Comparison of ENCODE assay signal across 18 mouse cellular contexts in the genomic region with DNA sequence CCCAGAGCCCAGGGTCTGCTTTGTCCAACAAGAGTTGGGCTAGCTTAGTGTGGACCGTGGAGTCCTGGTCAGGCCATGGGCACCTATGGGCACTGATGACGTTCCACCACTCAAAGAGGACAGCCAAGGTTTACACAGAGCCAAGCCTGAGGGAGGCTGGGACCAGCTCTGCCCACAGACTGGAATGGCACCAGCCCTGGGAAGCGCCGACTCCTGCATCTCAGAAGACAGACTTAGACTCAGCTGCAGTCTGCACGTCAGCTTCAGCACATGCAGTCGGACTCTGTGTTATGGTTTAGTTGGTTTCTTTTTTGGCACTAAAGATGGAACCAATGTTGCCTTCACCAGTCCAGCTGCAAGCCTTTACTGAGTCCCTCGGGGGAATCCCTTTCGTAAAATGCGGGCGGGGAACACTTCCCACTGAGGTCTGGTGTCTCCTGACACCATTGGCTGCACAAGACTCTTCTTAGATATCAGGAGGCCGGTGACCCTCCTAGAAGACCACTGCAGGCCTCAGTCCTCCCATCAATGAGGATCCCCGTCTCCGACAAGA. TPM values are rescaled to one million over a fixed set of nuclear protein-coding genes. Genes with fewer than 3 reads are reported as not detected.
DNase-seq lines count a peak whose midpoint lies in the region; ATAC-seq and TF ChIP-seq lines count a peak whose summit lies in the region.
"Had no signal": no experiment of that assay in that cellular context is flagged by ENCODE, and none has a peak within 500 bp of the region (broad histone marks: within the 10 kb centered on the region; RNA-seq: fewer than 3 reads in every experiment).

No protein-coding gene starts in this region.

- H3K4me2 ChIP-seq in heart, embryonic 11.5 days, result no peak overlapping the region
- no peak overlapping the region for H3K4me2 ChIP-seq in midbrain, embryonic 11.5 days
- no peak overlapping the region for H3K4me2 ChIP-seq in CH12.LX (ENCODE audit: insufficient read depth, low read depth, poor library complexity, severe bottlenecking)
- H3K4me2 ChIP-seq: limb, embryonic 12.5 days; liver, embryonic 15.5 days; midbrain, embryonic 12.5 days had no signal

- no peaks in the 10 kb centered on the region for H3K9me3 ChIP-seq in heart, embryonic 11.5 days (replicated peaks; ENCODE audit: control insufficient read depth, low read length)
- no peaks in the 10 kb centered on the region for H3K9me3 ChIP-seq in midbrain, embryonic 10.5 days (replicated peaks)
- H3K9me3 ChIP-seq in midbrain, embryonic 11.5 days (ENCODE audit: control insufficient read depth, low read length), result no peaks in the 10 kb centered on the region
- no peaks in the 10 kb centered on the region for H3K9me3 ChIP-seq in CH12.LX (replicated peaks; ENCODE audit: low read length)
- H3K9me3 ChIP-seq: embryonic facial prominence, embryonic 10.5 days; limb, embryonic 12.5 days; liver, embryonic 15.5 days; midbrain, embryonic 12.5 days had no signal

- H3K79me2 ChIP-seq in CH12.LX (replicated peaks; ENCODE audit: control insufficient read depth, extremely low read depth, insufficient read depth, poor library complexity, severe bottlenecking), result no peaks in the 10 kb centered on the region

- H3K4me1 ChIP-seq in heart, embryonic 11.5 days (ENCODE audit: control insufficient read depth, insufficient read depth, low read length), result peaks cover 7% of the 10 kb centered on the region; the same call in 1 of the 2 replicates
- H3K4me1 ChIP-seq in midbrain, embryonic 10.5 days, result peaks cover 24% of the 10 kb centered on the region
- peaks cover 3% of the 10 kb centered on the region; the same call in 1 of the 2 replicates for H3K4me1 ChIP-seq in midbrain, embryonic 11.5 days (ENCODE audit: control insufficient read depth, insufficient read depth, low read length)
- peaks cover 8 to 43% of the 10 kb centered on the region in 2 experiments for H3K4me1 ChIP-seq in CH12.LX (ENCODE audit: control insufficient read depth in 1 of 2, insufficient read depth in 2 of 2)

- TF ChIP-seq POLR2A in CH12.LX (IDR thresholded peaks at IDR 0.05; ENCODE audit: low read depth, low read length), result no peak

- DNase-seq in adrenal gland, postnatal 14 days, result peak; percentile 18
- DNase-seq in adrenal gland, postnatal 10 days, result no peak
- peak; percentile 53 to 67 for DNase-seq in heart, adult 9 months (ENCODE audit: low spot score in 2 of 2)
- DNase-seq in midbrain, embryonic 10.5 days (ENCODE audit: low spot score), result no peak
- DNase-seq in midbrain, embryonic 11.5 days (ENCODE audit: low spot score, missing footprints), result no peak
- DNase-seq in CH12.LX (ENCODE audit: extremely low read depth), result no peak
- DNase-seq in testis, postnatal 14 days (ENCODE audit: low spot score), result no peak
- DNase-seq: cerebellum, postnatal 25 days; layer of hippocampus, postnatal 36 days had no signal

- no peak overlapping the region for H3K9ac ChIP-seq in heart, embryonic 11.5 days (ENCODE audit: low read depth, low read length)
- H3K9ac ChIP-seq in midbrain, embryonic 11.5 days (ENCODE audit: low read length), result no peak overlapping the region
- no peak overlapping the region for H3K9ac ChIP-seq in CH12.LX (ENCODE audit: insufficient read depth, low read depth)
- H3K9ac ChIP-seq: limb, embryonic 12.5 days; liver, embryonic 15.5 days; midbrain, embryonic 12.5 days had no signal

- no peak for TF ChIP-seq CTCF in CH12.LX (conservative IDR thresholded peaks at IDR 0.05 in 1 of 2, IDR thresholded peaks at IDR 0.05 in 1 of 2; ENCODE audit: low read depth in 2 of 2, low read length in 2 of 2)

- no peak for TF ChIP-seq RAD21 in CH12.LX (IDR thresholded peaks at IDR 0.05; ENCODE audit: low read depth, low read length)

- no peak overlapping the region for H3K4me3 ChIP-seq in heart, embryonic 11.5 days (ENCODE audit: low read depth, low read length)
- 0 out of 2 replicates have a peak overlapping the region, but pooled peaks have one; percentile 2 for H3K4me3 ChIP-seq in midbrain, embryonic 10.5 days
- no peak overlapping the region for H3K4me3 ChIP-seq in midbrain, embryonic 11.5 days (ENCODE audit: low read depth, low read length)
- no peak overlapping the region for H3K4me3 ChIP-seq in CH12.LX (replicated peaks in 1 of 3; ENCODE audit: low read depth in 2 of 3, low read length in 2 of 3, poor library complexity in 1 of 3)
- H3K4me3 ChIP-seq: embryonic facial prominence, embryonic 10.5 days; erythroblast, embryonic 14.5 days; heart, adult 2 months; limb, embryonic 12.5 days; liver, embryonic 15.5 days; midbrain, embryonic 12.5 days had no signal

- dilution Hi-C loops in CH12.LX (cut with MboI; ENCODE audit: extremely low pct_ligation_motif_present, extremely low pct_unique_long_range_greater_than_20kb, low sequenced_read_pairs), result no loop called here

- no peak overlapping the region for H3K27ac ChIP-seq in heart, embryonic 11.5 days (ENCODE audit: low read depth, low read length)
- H3K27ac ChIP-seq in midbrain, embryonic 10.5 days (replicated peaks), result no peak overlapping the region
- H3K27ac ChIP-seq in midbrain, embryonic 11.5 days (ENCODE audit: low read depth, low read length), result no peak overlapping the region
- H3K27ac ChIP-seq in CH12.LX (ENCODE audit: insufficient read depth, low read depth), result no peak overlapping the region
- H3K27ac ChIP-seq: embryonic facial prominence, embryonic 10.5 days; limb, embryonic 12.5 days; liver, embryonic 15.5 days; midbrain, embryonic 12.5 days had no signal

- no peaks in the 10 kb centered on the region for H3K36me3 ChIP-seq in heart, embryonic 11.5 days (ENCODE audit: control insufficient read depth, insufficient read depth, low read length)
- H3K36me3 ChIP-seq in midbrain, embryonic 10.5 days, result no peaks in the 10 kb centered on the region
- no peaks in the 10 kb centered on the region for H3K36me3 ChIP-seq in midbrain, embryonic 11.5 days (ENCODE audit: control insufficient read depth, insufficient read depth, low read length)
- H3K36me3 ChIP-seq in CH12.LX (replicated peaks in 1 of 2; ENCODE audit: control insufficient read depth in 1 of 2, insufficient read depth in 1 of 2, low read length in 1 of 2), result peaks cover 4 to 46% of the 10 kb centered on the region in 2 experiments
- H3K36me3 ChIP-seq: embryonic facial prominence, embryonic 10.5 days; limb, embryonic 12.5 days; liver, embryonic 15.5 days; midbrain, embryonic 12.5 days had no signal

- no peak for TF ChIP-seq EP300 in CH12.LX (IDR thresholded peaks at IDR 0.05; ENCODE audit: low read length)

- WGBS in heart, embryonic 11.5 days (ENCODE audit: insufficient replicate concordance), result 82% methylated on average over 13 of the region's 13 CpGs
- WGBS in midbrain, embryonic 10.5 days, result 88% methylated on average over 13 of the region's 13 CpGs
- WGBS in midbrain, embryonic 11.5 days, result 84% methylated on average over 13 of the region's 13 CpGs

- no peak for ATAC-seq in heart, embryonic 11.5 days (replicated peaks; ENCODE audit: insufficient number of reproducible peaks, low FRiP score, low TSS enrichment)
- no peak for ATAC-seq in midbrain, embryonic 11.5 days (ENCODE audit: low FRiP score)

- H3K27me3 ChIP-seq in heart, embryonic 11.5 days (ENCODE audit: control insufficient read depth, insufficient read depth, low read length), result peaks cover 53% of the 10 kb centered on the region
- H3K27me3 ChIP-seq in midbrain, embryonic 10.5 days (ENCODE audit: low read depth, poor library complexity, severe bottlenecking), result peaks cover 50% of the 10 kb centered on the region
- H3K27me3 ChIP-seq in midbrain, embryonic 11.5 days (ENCODE audit: control insufficient read depth, insufficient read depth, low read length), result peaks cover 6% of the 10 kb centered on the region; the same call in 1 of the 2 replicates
- no peaks in the 10 kb centered on the region for H3K27me3 ChIP-seq in CH12.LX (replicated peaks)

- in situ Hi-C loops in CH12.LX (cut with MboI; ENCODE audit: low pct_ligation_motif_present, low pct_unique_long_range_greater_than_20kb, low sequenced_read_pairs), result loop anchor here (5.0 kb wide), 1 partner anchor 33 kb away; a partner anchor contains a TSS

RNA-seq across cellular contexts. Expression of a gene that starts 4.3 kb away (rescaled TPM):
- total RNA-seq in adrenal gland, postnatal 14 days (2021), result 56.2 and 75.1 TPM in 2 replicates
- 10 to 100 TPM; 53.3 to 53.9 TPM for total RNA-seq in adrenal gland, postnatal 10 days (2021)
- 16.2 and 21.3 TPM in 2 replicates for polyA plus RNA-seq in heart, embryonic 11.5 days (2014; fragmentation: Nextera tagmentation; extraction: Ambion mirVana)
- 17.2 and 40.7 TPM in 2 replicates for polyA plus RNA-seq in midbrain, embryonic 10.5 days (2016; fragmentation: Nextera tagmentation; extraction: Ambion mirVana)
- polyA plus RNA-seq in midbrain, embryonic 11.5 days (2014; fragmentation: Nextera tagmentation; extraction: Ambion mirVana), result 56.6 and 66.1 TPM in 2 replicates
- total RNA-seq in CH12.LX (2012; rRNA removed) (1.8 and 1.9 TPM in 2 replicates), CH12.LX (2014; rRNA removed) (0.32 and 0.87 TPM in 2 replicates)
- 0.65 and 0.99 TPM in 2 replicates for polyA plus RNA-seq in CH12.LX (2012; ENCODE audit: insufficient read length, low read depth)

RNA-seq across cellular contexts. Expression of a gene that starts 10.5 kb away (rescaled TPM):
- 113 and 123 TPM in 2 replicates for total RNA-seq in adrenal gland, postnatal 14 days (2021)
- 100 to 1,000 TPM in 1 of 2 experiments, 10 to 100 TPM in 1; 92.9 to 106 TPM for total RNA-seq in adrenal gland, postnatal 10 days (2021)
- 42.5 and 42.6 TPM in 2 replicates for polyA plus RNA-seq in heart, embryonic 11.5 days (2014; fragmentation: Nextera tagmentation; extraction: Ambion mirVana)
- 31.7 and 34.6 TPM in 2 replicates for polyA plus RNA-seq in midbrain, embryonic 10.5 days (2016; fragmentation: Nextera tagmentation; extraction: Ambion mirVana)
- 28.3 and 29.6 TPM in 2 replicates for polyA plus RNA-seq in midbrain, embryonic 11.5 days (2014; fragmentation: Nextera tagmentation; extraction: Ambion mirVana)
- total RNA-seq in CH12.LX (2012; rRNA removed), result 25.3 and 28.5 TPM in 2 replicates
- total RNA-seq in CH12.LX (2014; rRNA removed), result 22.8 and 27.1 TPM in 2 replicates
- polyA plus RNA-seq in CH12.LX (2012; ENCODE audit: insufficient read length, low read depth), result 31.9 and 36.1 TPM in 2 replicates

RNA-seq across cellular contexts. Expression of a gene that starts 26.3 kb away (rescaled TPM):
- 35.4 and 44.0 TPM in 2 replicates for total RNA-seq in adrenal gland, postnatal 14 days (2021)
- 10 to 100 TPM; 37.7 to 46.4 TPM for total RNA-seq in adrenal gland, postnatal 10 days (2021)
- 21.5 and 23.1 TPM in 2 replicates for polyA plus RNA-seq in heart, embryonic 11.5 days (2014; fragmentation: Nextera tagmentation; extraction: Ambion mirVana)
- polyA plus RNA-seq in midbrain, embryonic 10.5 days (2016; fragmentation: Nextera tagmentation; extraction: Ambion mirVana), result 66.2 and 66.6 TPM in 2 replicates
- polyA plus RNA-seq in midbrain, embryonic 11.5 days (2014; fragmentation: Nextera tagmentation; extraction: Ambion mirVana), result 25.4 and 30.2 TPM in 2 replicates
- total RNA-seq in CH12.LX (2012; rRNA removed) (37.4 and 45.9 TPM in 2 replicates), CH12.LX (2014; rRNA removed) (12.4 and 13.8 TPM in 2 replicates)
- polyA plus RNA-seq in CH12.LX (2012; ENCODE audit: insufficient read length, low read depth), result 16.3 and 25.8 TPM in 2 replicates

RNA-seq across cellular contexts. Expression of a gene that starts 26.7 kb away (rescaled TPM):
- 1.9 TPM in 2 replicates for total RNA-seq in adrenal gland, postnatal 14 days (2021)
- 1 to 10 TPM; 2.4 to 2.8 TPM for total RNA-seq in adrenal gland, postnatal 10 days (2021)
- not detected in 2 replicates for polyA plus RNA-seq in heart, embryonic 11.5 days (2014; fragmentation: Nextera tagmentation; extraction: Ambion mirVana)
- polyA plus RNA-seq in midbrain, embryonic 10.5 days (2016; fragmentation: Nextera tagmentation; extraction: Ambion mirVana), result 0.72 and 0.78 TPM in 2 replicates
- 0.16 TPM in 1 of 2 replicates, not detected in the other for polyA plus RNA-seq in midbrain, embryonic 11.5 days (2014; fragmentation: Nextera tagmentation; extraction: Ambion mirVana)
- total RNA-seq in CH12.LX (2012; rRNA removed), result 3.8 and 4.7 TPM in 2 replicates
- total RNA-seq in CH12.LX (2014; rRNA removed), result 2.3 and 3.1 TPM in 2 replicates
- 6.5 TPM in 2 replicates for polyA plus RNA-seq in CH12.LX (2012; ENCODE audit: insufficient read length, low read depth)
- polyA plus RNA-seq: erythroblast, embryonic 14.5 days had no signal

RNA-seq across cellular contexts. Expression of a gene that starts 31.9 kb away (rescaled TPM):
- 0.70 TPM in 1 of 2 replicates, not detected in the other for total RNA-seq in adrenal gland, postnatal 14 days (2021)
- not detected for total RNA-seq in adrenal gland, postnatal 10 days (2021)
- not detected in 2 replicates for polyA plus RNA-seq in heart, embryonic 11.5 days (2014; fragmentation: Nextera tagmentation; extraction: Ambion mirVana)
- polyA plus RNA-seq in midbrain, embryonic 10.5 days (2016; fragmentation: Nextera tagmentation; extraction: Ambion mirVana), result not detected in 2 replicates
- polyA plus RNA-seq in midbrain, embryonic 11.5 days (2014; fragmentation: Nextera tagmentation; extraction: Ambion mirVana), result not detected in 2 replicates
- total RNA-seq in CH12.LX (2012; rRNA removed) (0.25 and 0.34 TPM in 2 replicates), CH12.LX (2014; rRNA removed) (0.31 TPM in 1 of 2 replicates, not detected in the other)
- 0.49 and 0.89 TPM in 2 replicates for polyA plus RNA-seq in CH12.LX (2012; ENCODE audit: insufficient read length, low read depth)
- total RNA-seq: adrenal gland, postnatal 4 days; heart, adult 2 months; layer of hippocampus, postnatal 36 days had no signal
- polyA plus RNA-seq: embryonic facial prominence, embryonic 10.5 days; erythroblast, embryonic 14.5 days; heart, adult 2 months; hindbrain, embryonic 11.5 days; limb, embryonic 12.5 days; midbrain, embryonic 12.5 days had no signal

Comparison
In these comparisons a context has a peak if more than half of its experiments do, and no peak if none do; other contexts are left out.
1. DNase-seq: peak in adrenal gland, postnatal 14 days (single experiment) and heart, adult 9 months (2 of 2); none in adrenal gland, postnatal 10 days (single experiment), midbrain, embryonic 10.5 days (single experiment), midbrain, embryonic 11.5 days (single experiment), CH12.LX (single experiment) and testis, postnatal 14 days (single experiment).